Mouse (Mus musculus) forebrain, embryonic 15.5 days (tissue): Measurements from ENCODE around the gene Hic1. TPM values are rescaled to one million over a fixed set of nuclear protein-coding genes. Genes with fewer than 3 reads are reported as not detected.

Experiments used
- ATAC-seq: fragments of 200-750 bp; cut with Nextera tagmentation; replicated peaks from 2 replicates; pipeline ENCODE4 v1.8.0; 2017; ENCODE audit warnings: mild to moderate bottlenecking, moderate TSS enrichment, moderate library complexity
- H3K27ac ChIP-seq: fragments of 300-500 bp; sonication (generic); replicated peaks from 2 replicates; pipeline ENCODE4 v1.5.1; 2015; ENCODE audit warnings: mild to moderate bottlenecking, inconsistent platforms
- H3K27me3 ChIP-seq: fragments of 300-500 bp; sonication (generic); 2 replicates; pipeline ENCODE4 v1.6.1; 2015; ENCODE audit warnings: inconsistent platforms
- H3K36me3 ChIP-seq: fragments of 300-500 bp; sonication (generic); 2 replicates; pipeline ENCODE4 v1.6.1; 2015; ENCODE audit warnings: mild to moderate bottlenecking, inconsistent platforms
- H3K4me1 ChIP-seq: fragments of 300-500 bp; sonication (generic); 2 replicates; pipeline ENCODE4 v1.6.1; 2015; ENCODE audit warnings: inconsistent platforms
- H3K4me2 ChIP-seq: fragments of 300-500 bp; sonication (generic); replicated peaks from 2 replicates; pipeline ENCODE4 v1.6.1; 2015; ENCODE audit warnings: mild to moderate bottlenecking, inconsistent platforms
- H3K4me3 ChIP-seq: fragments of 300-500 bp; sonication (generic); 2 replicates; pipeline ENCODE4 v1.5.1; 2015; ENCODE audit warnings: mild to moderate bottlenecking, inconsistent platforms
- H3K9ac ChIP-seq: fragments of 300-500 bp; sonication (generic); replicated peaks from 2 replicates; pipeline ENCODE4 v1.6.1; 2015; ENCODE audit warnings: mild to moderate bottlenecking, inconsistent platforms
- H3K9me3 ChIP-seq: fragments of 300-500 bp; sonication (generic); 2 replicates; pipeline ENCODE4 v1.6.1; 2016; ENCODE audit warnings: inconsistent platforms
- WGBS: fragments of 180-500 bp; shearing (Covaris S2); methylation state at CpG from one replicate; pipeline ENCODE4 v1.1.7; 2015; ENCODE audit warnings: mixed read lengths; 5-methylcytosine and 5-hydroxymethylcytosine counted together
- polyA plus RNA-seq: library from polyadenylated mRNA; unstranded; fragments of >200 nt; fragmentation: Nextera tagmentation; extraction: Ambion mirVana; gene quantifications from 2 replicates; pipeline ENCODE4 v1.2.1, GENCODE M21; 2015

Gene Hic1
- polyA plus RNA-seq, 1 experiment from 2014 or later = 2.2 TPM

- no peak for ATAC-seq
- Histone ChIP-seq H3K27ac (0 out of 2 replicates have a peak overlapping the region, but pooled peaks have one; percentile 25), H3K27me3 (no peaks in the 10 kb centered on the region), H3K36me3 (peaks cover 6% of the 10 kb centered on the region; the same call in 1 of the 2 replicates), H3K9ac (no peak overlapping the region), H3K4me1 (no peaks in the 10 kb centered on the region; the same call in 1 of the 2 replicates), H3K4me3 (no peak overlapping the region), H3K9me3 (no peaks in the 10 kb centered on the region), H3K4me2 (no peak overlapping the region)
- WGBS = 84% methylated on average over 18 of the region's 18 CpGs
Observed at GRCm38 (mm10) chr11:75152603-75153557, 16.4 kb downstream of the Hic1 start.

GRCm38 (mm10) chr11:75150346-75150745, 19.0 kb downstream of the Hic1 start:
- Histone ChIP-seq H3K4me3 (no peak overlapping the region), H3K27ac (no peak overlapping the region), H3K9me3 (no peaks in the 10 kb centered on the region), H3K9ac (no peak overlapping the region), H3K36me3 (peaks cover 6% of the 10 kb centered on the region; the same call in 1 of the 2 replicates), H3K4me1 (peaks cover 7% of the 10 kb centered on the region), H3K27me3 (no peaks in the 10 kb centered on the region), H3K4me2 (no peak overlapping the region)
- WGBS = 87% methylated on average over 1 of the region's 1 CpGs
- no peak for ATAC-seq

DNA sequence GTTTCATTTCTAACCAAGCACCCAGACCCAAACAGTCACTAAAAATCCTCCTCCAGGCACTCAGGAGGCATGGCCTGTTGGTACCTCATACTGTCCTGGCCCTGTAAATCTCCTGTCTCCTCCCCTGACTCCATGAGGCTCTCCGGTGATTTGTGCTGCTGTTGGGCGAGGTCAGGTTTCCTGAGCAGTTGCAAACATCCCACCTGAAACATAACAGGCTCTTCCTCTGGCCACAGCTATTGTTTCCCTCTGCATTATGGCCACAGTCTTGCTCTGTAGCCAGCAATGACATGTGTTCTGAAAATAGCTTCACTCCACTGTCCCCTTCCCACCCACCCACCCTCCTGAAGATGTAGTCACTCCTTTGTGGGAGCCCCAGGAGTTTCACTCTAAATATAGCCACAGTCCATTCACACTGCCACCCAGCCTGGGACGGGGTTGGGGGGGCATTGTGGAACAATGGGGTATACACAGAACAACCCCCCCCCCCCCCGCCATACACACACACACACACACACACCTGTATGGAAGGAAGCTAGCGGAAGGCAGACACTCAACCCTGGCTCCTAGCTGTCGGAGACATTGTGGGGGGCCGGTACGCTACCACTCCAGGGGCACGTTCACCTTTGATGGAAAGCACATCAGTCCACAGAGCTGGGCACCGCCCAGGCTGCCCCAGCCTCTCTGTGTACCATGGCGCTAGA, 20.8 kb downstream of the Hic1 start:
- no peaks in the 10 kb centered on the region for H3K27me3 ChIP-seq
- no peak for ATAC-seq
- peaks cover 22% of the 10 kb centered on the region for H3K36me3 ChIP-seq
- 0 out of 2 replicates have a peak overlapping the region, but pooled peaks have one; percentile 62 for H3K27ac ChIP-seq
- H3K4me2 ChIP-seq = no peak overlapping the region
- 90% methylated on average over 10 of the region's 11 CpGs for WGBS
- no peak overlapping the region for H3K4me3 ChIP-seq
- H3K9ac ChIP-seq = no peak overlapping the region
- H3K4me1 ChIP-seq = peaks cover 7% of the 10 kb centered on the region
- H3K9me3 ChIP-seq = no peaks in the 10 kb centered on the region

DNA sequence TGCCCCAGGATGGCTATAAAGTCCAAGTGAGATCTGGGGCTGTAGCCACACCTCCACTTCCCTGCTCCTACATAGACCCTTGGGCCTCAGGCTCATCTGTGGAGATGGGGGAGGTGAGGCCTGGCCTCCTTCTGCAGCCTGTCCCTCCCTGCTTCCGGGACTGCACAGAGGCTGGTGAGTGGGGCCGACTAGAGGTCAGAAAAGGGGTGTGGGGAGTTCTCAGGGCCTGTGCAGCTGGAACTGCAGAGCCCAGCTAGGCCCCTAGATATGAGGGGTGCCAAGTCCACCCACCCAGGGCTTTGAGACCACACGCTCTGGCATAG, 21.5 kb downstream of the Hic1 start:
- Histone ChIP-seq H3K9me3 (no peaks in the 10 kb centered on the region), H3K27me3 (no peaks in the 10 kb centered on the region), H3K27ac (peak overlapping the region; percentile 62), H3K4me1 (peaks cover 7% of the 10 kb centered on the region), H3K4me3 (no peak overlapping the region), H3K36me3 (peaks cover 29% of the 10 kb centered on the region), H3K4me2 (no peak overlapping the region), H3K9ac (no peak overlapping the region)
- WGBS = 65% methylated on average over 3 of the region's 3 CpGs
- ATAC-seq = no peak

DNA sequence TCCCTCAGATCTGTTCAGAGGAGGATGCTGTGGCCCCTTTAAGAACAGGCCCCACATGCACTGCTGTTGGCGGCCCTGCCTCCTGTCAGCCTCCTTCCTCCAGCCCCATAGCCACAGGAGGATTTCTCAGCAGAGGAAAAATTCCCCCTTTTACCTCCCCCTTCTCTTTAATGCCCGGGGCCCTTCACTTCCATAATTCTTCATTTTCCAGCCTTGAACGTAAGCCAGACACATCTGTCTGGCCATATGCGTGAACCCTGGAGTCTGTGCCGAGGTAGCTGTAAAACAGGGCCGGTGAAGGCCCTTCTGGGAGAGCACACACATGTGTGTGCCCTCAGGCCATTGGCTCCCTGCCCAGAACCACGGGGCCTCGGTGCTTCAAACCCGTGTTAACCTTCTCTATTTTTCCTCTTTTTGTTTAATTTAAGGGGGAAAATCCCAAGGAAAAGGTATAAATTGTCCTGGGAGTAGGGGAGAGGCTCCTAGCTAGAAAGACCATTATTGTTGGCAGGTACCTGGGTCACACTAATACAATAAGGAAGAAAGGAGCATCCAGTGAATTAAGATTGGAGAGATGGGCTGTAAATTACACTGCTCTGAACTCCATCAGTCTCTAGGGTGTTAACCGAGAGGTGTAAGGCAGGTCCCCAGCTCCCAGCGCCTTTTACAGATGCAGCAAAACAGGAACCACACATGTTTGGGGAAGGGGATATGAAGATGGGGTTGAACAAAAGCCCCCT, 22.0 kb downstream of the Hic1 start:
- no peaks in the 10 kb centered on the region for H3K27me3 ChIP-seq
- WGBS = 31% methylated on average over 11 of the region's 11 CpGs
- peaks cover 7% of the 10 kb centered on the region for H3K4me1 ChIP-seq
- no peaks in the 10 kb centered on the region for H3K9me3 ChIP-seq
- no peak overlapping the region for H3K9ac ChIP-seq
- no peak overlapping the region for H3K4me3 ChIP-seq
- no peak overlapping the region for H3K4me2 ChIP-seq
- peaks cover 30% of the 10 kb centered on the region for H3K36me3 ChIP-seq
- H3K27ac ChIP-seq = peak overlapping the region; percentile 62
- peak; percentile 57; the same call in 1 of the 2 replicates for ATAC-seq

- H3K9me3 ChIP-seq = no peaks in the 10 kb centered on the region
- no peak for ATAC-seq
- peaks cover 35% of the 10 kb centered on the region for H3K36me3 ChIP-seq
- 92% methylated on average over 2 of the region's 2 CpGs for WGBS
- H3K4me1 ChIP-seq = peaks cover 7% of the 10 kb centered on the region
- no peak overlapping the region for H3K4me3 ChIP-seq
- H3K4me2 ChIP-seq = no peak overlapping the region
- H3K9ac ChIP-seq = no peak overlapping the region
- H3K27me3 ChIP-seq = no peaks in the 10 kb centered on the region
- H3K27ac ChIP-seq = no peak overlapping the region
Observed at GRCm38 (mm10) chr11:75145841-75146240, 23.5 kb downstream of the Hic1 start.

DNA sequence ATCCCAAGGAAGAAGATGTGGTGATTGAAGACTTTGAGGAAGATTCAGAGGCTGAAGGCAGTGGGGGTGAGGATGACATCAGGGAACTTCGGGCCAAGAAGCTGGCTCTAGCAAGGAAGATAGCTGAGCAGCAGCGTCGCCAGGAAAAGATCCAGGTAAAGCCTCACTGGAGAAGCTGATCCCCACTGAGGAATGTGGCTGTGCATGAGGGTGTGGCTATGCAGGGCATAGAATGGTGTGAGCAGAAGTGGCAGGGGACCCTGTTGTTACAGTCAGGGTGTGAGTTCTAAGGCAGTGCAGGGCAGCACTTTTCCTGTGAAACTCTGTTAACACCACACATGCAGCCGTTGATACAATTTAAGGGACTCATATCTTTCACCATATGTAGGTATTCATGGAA, 26.6 kb downstream of the Hic1 start:
- Histone ChIP-seq H3K4me3 (no peak overlapping the region), H3K27ac (no peak overlapping the region), H3K9ac (no peak overlapping the region), H3K4me2 (no peak overlapping the region), H3K4me1 (peaks cover 7% of the 10 kb centered on the region), H3K27me3 (no peaks in the 10 kb centered on the region), H3K9me3 (no peaks in the 10 kb centered on the region), H3K36me3 (peaks cover 29% of the 10 kb centered on the region)
- no peak for ATAC-seq
- 92% methylated on average over 4 of the region's 4 CpGs for WGBS

- Histone ChIP-seq H3K4me2 (no peak overlapping the region), H3K4me1 (peaks cover 3% of the 10 kb centered on the region), H3K36me3 (peaks cover 29% of the 10 kb centered on the region), H3K4me3 (no peak overlapping the region), H3K9me3 (no peaks in the 10 kb centered on the region), H3K27ac (no peak overlapping the region), H3K9ac (no peak overlapping the region), H3K27me3 (no peaks in the 10 kb centered on the region)
- 100% methylated on average over 1 of the region's 1 CpGs for WGBS
- ATAC-seq = no peak
Observed at GRCm38 (mm10) chr11:75141913-75142312, 27.4 kb downstream of the Hic1 start.

DNA sequence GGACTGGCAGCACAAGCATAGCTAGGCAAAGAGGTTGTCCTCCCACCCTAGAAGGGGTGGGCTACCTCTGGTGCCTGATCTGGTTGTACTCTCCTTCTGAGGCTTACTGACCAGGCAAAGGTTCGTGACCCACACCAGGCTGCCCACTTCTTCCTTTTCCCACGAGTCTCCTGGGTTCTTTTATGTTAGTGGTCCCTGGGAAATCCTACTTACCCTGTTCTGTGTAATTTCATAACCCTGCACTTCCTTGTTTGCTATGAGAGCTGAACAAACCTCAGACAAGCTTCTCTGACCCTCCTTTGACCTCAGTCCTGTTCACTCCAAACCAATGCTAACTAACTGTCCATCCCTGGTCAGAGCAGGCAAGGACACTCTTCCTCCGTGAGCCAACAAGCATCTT, 28.3 kb downstream of the Hic1 start:
- ATAC-seq = no peak
- Histone ChIP-seq H3K4me1 (no peaks in the 10 kb centered on the region), H3K9me3 (no peaks in the 10 kb centered on the region), H3K36me3 (peaks cover 29% of the 10 kb centered on the region), H3K27me3 (no peaks in the 10 kb centered on the region), H3K27ac (no peak overlapping the region), H3K4me2 (no peak overlapping the region), H3K4me3 (no peak overlapping the region), H3K9ac (no peak overlapping the region)
- 79% methylated on average over 3 of the region's 3 CpGs for WGBS

DNA sequence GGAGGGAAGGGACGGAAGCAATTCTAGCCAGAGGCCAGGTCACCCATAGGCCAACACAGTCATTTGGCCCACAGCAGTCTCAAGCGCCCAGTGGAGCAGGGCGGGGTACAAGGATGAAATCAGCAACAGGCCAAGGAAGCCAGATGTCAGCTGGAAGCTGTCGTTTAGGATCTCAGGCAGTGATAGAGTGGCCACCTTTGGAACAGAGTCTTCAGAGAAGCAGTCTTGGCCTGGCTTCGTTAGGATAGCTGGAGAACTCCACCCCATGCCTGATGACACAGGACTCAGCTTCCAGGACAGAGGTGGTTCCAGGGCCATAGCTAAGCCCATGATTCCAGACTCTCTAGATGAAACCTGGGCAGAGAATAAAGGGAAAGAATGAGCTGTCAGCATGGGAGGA, 28.9 kb downstream of the Hic1 start:
- peaks cover 29% of the 10 kb centered on the region for H3K36me3 ChIP-seq
- no peak overlapping the region for H3K27ac ChIP-seq
- no peak for ATAC-seq
- no peak overlapping the region for H3K4me3 ChIP-seq
- no peak overlapping the region for H3K4me2 ChIP-seq
- no peak overlapping the region for H3K9ac ChIP-seq
- H3K9me3 ChIP-seq = no peaks in the 10 kb centered on the region
- H3K4me1 ChIP-seq = no peaks in the 10 kb centered on the region
- WGBS = 91% methylated on average over 5 of the region's 5 CpGs
- H3K27me3 ChIP-seq = no peaks in the 10 kb centered on the region

GRCm38 (mm10) chr11:75139122-75139963, 30.0 kb downstream of the Hic1 start:
- peaks cover 21% of the 10 kb centered on the region for H3K36me3 ChIP-seq
- no peak for ATAC-seq
- peaks cover 11% of the 10 kb centered on the region for H3K4me1 ChIP-seq
- no peak overlapping the region for H3K4me3 ChIP-seq
- H3K9ac ChIP-seq = no peak overlapping the region
- peak overlapping the region; percentile 38; the same call in 1 of the 2 replicates for H3K27ac ChIP-seq
- no peaks in the 10 kb centered on the region for H3K9me3 ChIP-seq
- WGBS = 73% methylated on average over 11 of the region's 11 CpGs
- no peak overlapping the region for H3K4me2 ChIP-seq
- H3K27me3 ChIP-seq = no peaks in the 10 kb centered on the region
